Mouse (Mus musculus) frontal cortex, adult 2 months (tissue): ENCODE measurements at regions not wholly inside any gene's neighbourhood (a gene's known extent, or its start where the extent isn't known, plus 50 kb on each side); places are given as distances from the start of the nearest gene placed in this dataset.
"Not testable (repeated sequence)": the region's sequence is repeated elsewhere in the genome, so short reads cannot be mapped to it uniquely, and the experiment has no call there.

Source experiments
- DNase-seq, 2 experiments: peaks; one replicate each; pipeline ENCODE4 v3.0.0; 2022; ENCODE audit warnings: low spot score in 1 of 2; ENCODE audit errors: extremely low spot score in 1 of 2

DNA sequence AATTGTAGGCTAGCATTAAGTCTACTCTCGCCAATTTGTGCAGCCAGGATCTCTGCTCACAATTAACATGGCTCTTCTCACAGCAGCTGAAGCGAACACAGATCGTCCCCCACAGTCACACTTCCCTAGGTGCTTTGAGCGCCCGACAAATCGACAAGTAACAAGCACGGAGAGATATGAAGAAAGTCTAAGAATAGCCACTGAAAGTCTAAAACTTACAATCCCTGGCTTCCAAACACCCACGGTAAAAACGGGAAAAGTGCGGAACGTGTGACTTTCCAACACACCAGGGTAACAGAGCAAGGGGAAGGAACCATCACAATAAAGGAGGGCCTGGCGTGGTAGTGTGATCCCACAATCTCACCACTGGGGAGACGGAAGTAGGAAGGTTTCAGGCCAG is 114.8 kb upstream of the Gcfc2 start:
- peak in 1 of 2 experiments; percentile 42 for DNase-seq

DNA sequence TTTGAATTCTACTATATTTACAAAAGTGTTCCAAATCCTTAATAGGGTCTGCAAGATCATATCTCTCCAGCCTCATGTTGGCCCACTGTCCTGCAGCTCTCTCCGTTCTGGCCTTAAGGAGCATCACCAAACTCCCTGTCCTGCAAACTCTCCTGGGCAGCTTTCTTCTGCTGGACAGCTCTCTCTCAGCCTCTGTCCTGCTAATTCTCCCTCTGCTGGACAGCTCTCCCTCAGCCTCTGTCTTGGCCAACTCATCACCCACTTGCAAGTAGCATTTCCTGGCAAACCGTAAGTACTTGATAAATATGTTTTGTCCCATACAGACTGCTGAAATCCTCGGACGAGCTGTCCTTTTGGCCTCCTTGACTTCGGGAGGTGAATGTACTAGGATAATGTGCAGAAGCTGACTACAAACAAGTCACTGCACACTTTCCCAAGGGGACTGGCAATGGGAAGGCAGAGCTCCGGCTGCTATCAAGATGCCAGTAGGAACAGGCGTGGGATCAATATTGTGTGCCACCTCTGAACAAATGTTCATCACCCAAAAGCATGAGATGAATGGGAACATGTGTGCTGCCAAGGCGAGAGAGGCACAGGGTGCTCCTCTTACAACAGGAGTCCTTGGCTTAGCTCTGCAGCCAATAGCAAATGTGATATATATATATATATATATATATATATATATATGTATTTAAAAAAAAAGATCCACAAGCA is 108.1 kb upstream of the Gcfc2 start:
- peak in 1 of 2 experiments; percentile 46 for DNase-seq

- DNase-seq = no peak
Measured at GRCm38 (mm10) chr6:81815962-81816338, 107.5 kb upstream of the Gcfc2 start.

GRCm38 (mm10) chr6:81817050-81817827 is 106.2 kb upstream of the Gcfc2 start:
- peak in 1 of 2 experiments; percentile 91 for DNase-seq

DNA sequence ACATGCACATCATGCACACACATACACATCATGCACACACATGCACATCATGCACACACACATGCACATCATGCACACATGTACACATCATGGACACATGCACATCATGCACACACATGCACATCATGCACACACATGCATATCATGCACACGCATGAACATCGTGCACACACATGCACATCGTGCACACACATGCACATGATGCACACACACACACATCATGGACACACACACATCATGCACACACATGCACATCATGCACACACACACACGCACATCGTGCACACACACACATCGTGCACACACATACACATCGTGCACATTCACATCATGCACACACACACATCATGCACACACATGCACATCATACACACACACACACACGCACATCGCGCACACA is 104.9 kb upstream of the Gcfc2 start:
- no peak for DNase-seq

DNA sequence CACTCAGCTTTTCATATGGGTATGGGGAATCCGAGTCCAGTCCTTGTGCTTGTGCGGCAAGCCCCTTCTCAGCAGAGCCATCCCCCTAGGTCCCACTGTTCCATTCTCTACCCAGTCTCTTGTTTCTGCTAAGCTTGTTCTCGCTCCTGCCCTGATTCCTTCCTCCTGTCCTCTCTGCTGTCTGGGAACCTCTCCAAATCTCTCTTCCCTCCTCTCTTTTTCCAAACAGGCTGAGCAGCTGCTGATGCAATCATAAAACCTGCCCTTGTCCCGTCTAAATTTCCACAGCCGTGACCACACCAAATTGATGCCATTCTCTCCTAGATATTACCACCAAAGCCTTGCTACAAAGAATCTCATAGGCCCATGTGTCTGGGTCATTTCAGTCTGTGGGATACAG is 103.4 kb upstream of the Gcfc2 start:
- DNase-seq = peak in 1 of 2 experiments; percentile 57

DNA sequence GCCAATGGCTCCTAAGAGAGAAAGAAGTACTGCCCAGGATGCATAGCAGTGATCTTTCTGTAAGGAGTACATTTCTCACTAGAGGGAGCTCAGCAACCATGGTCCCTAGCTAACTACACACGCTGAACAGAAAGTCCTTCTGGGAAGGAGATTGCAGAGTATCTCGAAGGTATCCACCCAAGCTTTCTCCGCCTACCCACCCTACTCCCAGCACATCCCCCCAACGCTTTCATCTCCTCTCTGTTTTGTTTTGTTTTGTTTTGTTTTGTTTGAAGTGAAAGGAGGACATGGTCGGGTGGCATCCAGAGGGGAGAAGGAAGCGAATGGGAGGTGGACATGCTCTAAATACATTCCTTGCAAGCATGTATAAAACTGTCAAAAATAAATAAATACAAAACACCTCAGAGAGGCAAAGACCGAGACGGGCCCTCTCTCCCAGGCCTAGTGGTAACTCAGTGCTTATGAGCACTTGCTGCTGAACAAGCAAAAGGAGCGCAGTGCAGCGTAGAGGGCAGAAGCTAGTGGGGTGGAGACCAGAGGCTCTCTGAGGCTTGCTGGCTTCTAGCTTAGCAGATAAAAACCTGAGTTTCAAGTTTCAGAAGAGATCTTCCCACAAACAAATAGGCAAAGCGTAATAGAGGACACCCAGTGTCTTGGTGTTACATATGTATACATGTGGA is 83.9 kb upstream of the Gcfc2 start:
- DNase-seq = peak in 1 of 2 experiments; percentile 67

DNA sequence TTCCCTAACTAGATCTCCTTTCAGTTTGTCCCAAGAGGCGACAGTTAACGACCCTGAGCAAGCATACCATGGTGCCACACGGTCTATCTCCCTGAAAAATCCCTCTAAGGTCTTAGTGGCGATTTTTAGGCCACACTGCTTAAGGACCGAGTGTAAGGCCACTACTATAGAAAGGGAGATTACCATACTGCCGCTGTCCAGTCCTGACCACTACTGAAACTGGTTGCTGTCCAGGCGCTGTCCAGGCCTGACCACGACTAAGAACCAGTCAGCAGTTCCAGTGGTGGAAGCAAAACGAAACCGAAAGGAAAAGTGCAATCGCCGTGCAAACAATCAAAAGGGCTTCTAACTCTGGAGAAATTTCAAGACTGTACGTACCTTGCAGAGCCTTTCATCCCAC is 55.3 kb upstream of the Gcfc2 start:
- DNase-seq = not testable (repeated sequence)
